Comparison of ENCODE assay signal across 7 mouse cellular contexts in the genomic region with DNA sequence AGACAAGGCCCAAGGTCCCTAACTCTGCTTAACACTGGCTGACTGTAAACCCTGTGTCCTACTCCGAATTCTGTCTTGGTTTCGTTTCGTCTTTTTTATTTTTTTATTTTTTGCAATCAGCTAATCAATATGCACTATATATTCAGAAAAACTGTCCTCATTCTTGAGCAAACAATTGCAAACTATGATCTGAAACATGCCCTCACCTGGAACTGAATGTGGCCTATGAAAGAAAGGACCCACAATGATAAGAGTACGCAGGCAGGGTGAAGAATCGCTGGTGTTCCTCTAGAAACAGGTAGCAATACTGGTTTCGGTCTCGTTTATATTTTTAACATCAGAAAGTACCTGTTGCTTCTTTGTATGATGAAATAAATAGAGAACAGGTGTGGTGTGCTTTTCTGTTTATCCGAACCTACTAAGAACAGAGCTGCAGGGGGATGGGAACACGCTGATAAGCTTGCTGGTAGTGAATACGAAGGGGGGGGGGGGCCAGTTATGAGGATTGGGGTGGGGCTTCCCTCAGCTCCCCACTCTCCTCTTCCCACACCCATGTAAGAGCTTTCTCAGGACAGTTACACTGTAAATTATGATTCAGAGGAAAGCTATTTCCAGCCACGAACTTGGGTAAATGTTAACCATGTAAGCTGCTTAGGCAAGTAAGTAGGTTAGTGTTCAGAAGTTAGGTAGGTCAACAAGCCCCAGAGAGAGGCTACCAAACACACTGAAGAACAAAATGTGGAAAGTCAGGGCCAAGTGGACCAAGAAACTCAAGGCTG.
DNase-seq lines count a peak whose midpoint lies in the region; ATAC-seq and TF ChIP-seq lines count a peak whose summit lies in the region.

No protein-coding gene starts in this region.

- H3K27me3 ChIP-seq in hindbrain, postnatal 0 days (ENCODE audit: insufficient read depth, low read length) = no peaks in the 10 kb centered on the region
- no peaks in the 10 kb centered on the region for H3K27me3 ChIP-seq in hindbrain, embryonic 10.5 days (ENCODE audit: insufficient read depth, poor library complexity, severe bottlenecking)
- H3K27me3 ChIP-seq in liver, embryonic 11.5 days (replicated peaks; ENCODE audit: control insufficient read depth, insufficient read depth, low read length) = no peaks in the 10 kb centered on the region

- H3K36me3 ChIP-seq in hindbrain, postnatal 0 days (ENCODE audit: insufficient read depth, low read length) = no peaks in the 10 kb centered on the region
- peaks cover 69% of the 10 kb centered on the region for H3K36me3 ChIP-seq in hindbrain, embryonic 10.5 days
- H3K36me3 ChIP-seq in liver, embryonic 11.5 days (ENCODE audit: control insufficient read depth, insufficient read depth, low read length) = no peaks in the 10 kb centered on the region

- H3K4me2 ChIP-seq in hindbrain, postnatal 0 days (ENCODE audit: low read depth, low read length) = no peak overlapping the region
- H3K4me2 ChIP-seq in liver, embryonic 11.5 days = peak overlapping the region; percentile 44

- no peak for DNase-seq in hindbrain, postnatal 0 days (ENCODE audit: low spot score)
- DNase-seq in hindbrain, embryonic 10.5 days (ENCODE audit: low spot score) = no peak
- peak; percentile 53 to 61 for DNase-seq in B cell, adult 2 months
- peak; percentile 45 for DNase-seq in NIH3T3 (ENCODE audit: low read depth)
- no peak for DNase-seq in liver, embryonic 11.5 days (ENCODE audit: low spot score)
- no peak for DNase-seq in left cerebral cortex, postnatal 10 days (ENCODE audit: extremely low spot score in 1 of 2, low spot score in 2 of 2)
- no peak for DNase-seq in adrenal gland, postnatal 36 days

- WGBS in hindbrain, postnatal 0 days = 88% methylated on average over 11 of the region's 11 CpGs
- 91% methylated on average over 11 of the region's 11 CpGs for WGBS in hindbrain, embryonic 10.5 days
- WGBS in liver, embryonic 11.5 days = 55% methylated on average over 11 of the region's 11 CpGs

- H3K4me3 ChIP-seq in hindbrain, postnatal 0 days (ENCODE audit: low read length) = no peak overlapping the region
- no peak overlapping the region for H3K4me3 ChIP-seq in hindbrain, embryonic 10.5 days
- no peak overlapping the region for H3K4me3 ChIP-seq in liver, embryonic 11.5 days (ENCODE audit: low read depth, low read length)

- H3K9ac ChIP-seq in hindbrain, postnatal 0 days (replicated peaks; ENCODE audit: low read length) = no peak overlapping the region
- no peak overlapping the region for H3K9ac ChIP-seq in liver, embryonic 11.5 days (ENCODE audit: low read depth, low read length)

- 0 out of 2 replicates have a peak overlapping the region, but pooled peaks have one; percentile 65 for H3K27ac ChIP-seq in hindbrain, postnatal 0 days
- no peak overlapping the region for H3K27ac ChIP-seq in hindbrain, embryonic 10.5 days
- H3K27ac ChIP-seq in liver, embryonic 11.5 days (ENCODE audit: low read depth, low read length) = peak overlapping the region; percentile 46; the same call in 1 of the 2 replicates

- no peaks in the 10 kb centered on the region for H3K9me3 ChIP-seq in hindbrain, postnatal 0 days (ENCODE audit: low read length)
- H3K9me3 ChIP-seq in hindbrain, embryonic 10.5 days = no peaks in the 10 kb centered on the region
- H3K9me3 ChIP-seq in liver, embryonic 11.5 days (ENCODE audit: control insufficient read depth, low read length) = no peaks in the 10 kb centered on the region

- TF ChIP-seq CTCF in hindbrain, postnatal 0 days (IDR thresholded peaks at IDR 0.05; ENCODE audit: low read depth) = no peak

- no peak for ATAC-seq in hindbrain, postnatal 0 days
- peak; percentile 65 for ATAC-seq in liver, embryonic 11.5 days (replicated peaks; ENCODE audit: low FRiP score)

- H3K4me1 ChIP-seq in hindbrain, postnatal 0 days (ENCODE audit: insufficient read depth, low read length) = peaks cover 16% of the 10 kb centered on the region
- peaks cover 47% of the 10 kb centered on the region for H3K4me1 ChIP-seq in hindbrain, embryonic 10.5 days (replicated peaks)
- peaks cover 45% of the 10 kb centered on the region for H3K4me1 ChIP-seq in liver, embryonic 11.5 days (replicated peaks; ENCODE audit: control insufficient read depth, insufficient read depth, low read length)

- intact Hi-C loops in left cerebral cortex, postnatal 10 days (cut with DNase I) = no loop called here

Comparison
In these comparisons a context has a peak if more than half of its experiments do, and no peak if none do; other contexts are left out.
1. DNase-seq: peak in B cell, adult 2 months (2 of 2) and NIH3T3 (single experiment); none in hindbrain, postnatal 0 days (single experiment), hindbrain, embryonic 10.5 days (single experiment), liver, embryonic 11.5 days (single experiment), left cerebral cortex, postnatal 10 days (0 of 2) and adrenal gland, postnatal 36 days (0 of 2).